Mouse (Mus musculus) left cerebral cortex, postnatal 14 days (tissue): ENCODE data around the gene Htr6. TPM values are rescaled to one million over a fixed set of nuclear protein-coding genes. Genes with fewer than 3 reads are reported as not detected.

Experiments
- DNase-seq, 2 experiments: peaks; one replicate each; pipeline ENCODE4 v3.0.0; 2021 to 2022; ENCODE audit warnings: low spot score in 2 of 2, mixed read lengths in 1 of 2
- intact Hi-C: fragments of 180-260 bp; cut with DNase I; formaldehyde crosslinking; loops from one replicate; pipeline ENCODE4 v1.15.1; 2025
- total RNA-seq, 2 experiments: library from RNA; stranded (reverse); gene quantifications; 2 replicates each; pipeline ENCODE4 v1.2.3; 2021

Gene Htr6
- total RNA-seq, 2 experiments from 2014 or later = 5.4 to 6.2 TPM

- intact Hi-C loops = no loop called here
Observed at GRCm38 (mm10) chr4:139020385-139020784, 55.0 kb downstream of the Htr6 start.

GRCm38 (mm10) chr4:139019413-139019812 is 56.0 kb downstream of the Htr6 start:
- no peak for DNase-seq
- intact Hi-C loops = no loop called here

More at GRCm38 (mm10) chr4:139020385-139020784, 55.0 kb downstream of the Htr6 start:
- no peak for DNase-seq

GRCm38 (mm10) chr4:139018976-139019375 is 56.4 kb downstream of the Htr6 start:
- DNase-seq = no peak
- intact Hi-C loops = no loop called here

- intact Hi-C loops = no loop called here
- no peak for DNase-seq
Observed at GRCm38 (mm10) chr4:139018388-139018787, 57.0 kb downstream of the Htr6 start.

- no peak for DNase-seq
- intact Hi-C loops = no loop called here
Observed at GRCm38 (mm10) chr4:139014793-139015192, 60.6 kb downstream of the Htr6 start.

GRCm38 (mm10) chr4:139013281-139013680 is 62.1 kb downstream of the Htr6 start:
- DNase-seq = no peak
- intact Hi-C loops = no loop called here

GRCm38 (mm10) chr4:139011201-139011702 is 64.1 kb downstream of the Htr6 start:
- intact Hi-C loops = no loop called here
- no peak for DNase-seq

Other genes starting within 250 kb of the Htr6 start
- gene Pla2g5, start 212.1 kb downstream of the Htr6 start, total RNA-seq = 1 to 10 TPM; 2.8 to 4.2 TPM
- not detected for gene Gm13030, start 201.6 kb downstream of the Htr6 start, total RNA-seq
- gene Pla2g2e, start 197.6 kb downstream of the Htr6 start, total RNA-seq = not detected
- 10 to 100 TPM; 16.9 to 19.8 TPM for gene Otud3, start 161.6 kb downstream of the Htr6 start, total RNA-seq
- not detected for gene Rnf186, start 108.5 kb downstream of the Htr6 start, total RNA-seq
- 1 to 10 TPM; 1.1 to 1.8 TPM for gene Tmco4, start 102.7 kb downstream of the Htr6 start, total RNA-seq
- gene Nbl1, start 17.4 kb upstream of the Htr6 start, total RNA-seq = 10 to 100 TPM; 43.8 to 50.2 TPM
- 100 to 1,000 TPM; 208 to 210 TPM for gene Minos1, start 55.5 kb upstream of the Htr6 start, total RNA-seq
- 100 to 1,000 TPM; 394 to 398 TPM for gene Capzb, start 117.3 kb upstream of the Htr6 start, total RNA-seq
- 10 to 100 TPM; 15.1 to 15.4 TPM for gene Pqlc2, start 235.1 kb upstream of the Htr6 start, total RNA-seq
- 10 to 100 TPM; 26.7 to 28.9 TPM for gene Akr7a5, start 235.2 kb upstream of the Htr6 start, total RNA-seq